Mouse (Mus musculus): Measurements from ENCODE around the gene Atf5.

Gene Atf5

GRCm38 (mm10) chr7:44850146-44850545 is 33.7 kb upstream of the Atf5 start:
- DNase-seq (ENCODE audit: low read depth) = no peak

DNA sequence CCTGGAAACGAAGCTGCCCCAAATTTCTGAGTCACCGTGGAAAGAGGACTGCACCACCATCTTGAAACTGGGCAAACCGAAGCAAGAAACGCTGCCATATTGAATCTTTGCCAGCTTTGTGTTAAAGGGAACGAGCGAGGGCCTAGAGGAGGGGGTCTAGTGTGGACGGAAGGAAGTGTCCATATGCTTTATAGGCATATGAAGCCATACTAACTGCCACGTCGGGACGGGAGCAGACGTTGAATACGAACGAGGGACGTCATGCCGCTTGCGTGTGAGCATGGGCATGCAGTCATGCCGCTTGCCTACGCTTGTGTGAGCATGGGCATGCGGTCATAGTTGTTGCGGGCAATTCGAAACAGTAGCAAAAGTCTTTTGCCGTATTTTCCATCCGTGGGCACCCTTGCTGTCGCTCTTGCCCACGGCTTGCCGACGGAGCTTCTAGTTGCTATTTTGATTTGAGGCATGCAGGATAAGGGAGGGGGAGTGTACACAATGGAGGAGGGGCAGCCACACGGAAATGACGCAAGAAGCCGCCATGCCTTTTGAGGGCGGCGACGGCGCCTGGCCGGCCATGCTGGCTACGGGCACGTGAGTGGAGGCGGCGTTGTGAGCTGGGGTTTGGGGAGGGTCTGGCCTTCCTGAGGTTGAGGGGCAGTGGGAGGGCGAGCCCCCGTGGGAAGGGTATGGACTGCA is 33.1 kb upstream of the Atf5 start:
- peak; percentile 83 for DNase-seq (ENCODE audit: low read depth)

- DNase-seq (ENCODE audit: low read depth) = peak; percentile 93
Observed at GRCm38 (mm10) chr7:44848561-44849415, 32.3 kb upstream of the Atf5 start, which contains the start of the genes Akt1s1 and Tbc1d17. TSS of gene Akt1s1 (plus strand) at chr7:44848991. TSS of gene Tbc1d17 (minus strand) at chr7:44849079.

DNA sequence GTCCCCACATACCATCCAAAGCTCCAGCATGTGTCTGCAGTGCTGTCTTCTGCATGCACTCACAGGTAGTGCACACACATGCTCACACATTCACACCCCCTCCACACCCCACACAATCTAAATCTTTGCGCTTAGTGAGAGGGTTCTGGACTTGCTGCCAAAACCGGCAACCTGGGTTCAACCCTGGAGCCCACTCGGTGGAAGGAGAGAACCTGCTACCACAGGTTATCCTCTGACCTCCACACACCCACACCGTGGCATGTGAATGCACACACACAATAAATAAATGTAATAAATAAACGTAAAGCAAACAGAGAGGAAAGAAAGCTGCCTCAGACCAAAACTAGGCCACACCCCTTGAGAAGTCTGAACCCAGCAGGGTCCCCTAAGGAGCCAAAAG is 31.3 kb upstream of the Atf5 start:
- no peak for DNase-seq (ENCODE audit: low read depth)

DNA sequence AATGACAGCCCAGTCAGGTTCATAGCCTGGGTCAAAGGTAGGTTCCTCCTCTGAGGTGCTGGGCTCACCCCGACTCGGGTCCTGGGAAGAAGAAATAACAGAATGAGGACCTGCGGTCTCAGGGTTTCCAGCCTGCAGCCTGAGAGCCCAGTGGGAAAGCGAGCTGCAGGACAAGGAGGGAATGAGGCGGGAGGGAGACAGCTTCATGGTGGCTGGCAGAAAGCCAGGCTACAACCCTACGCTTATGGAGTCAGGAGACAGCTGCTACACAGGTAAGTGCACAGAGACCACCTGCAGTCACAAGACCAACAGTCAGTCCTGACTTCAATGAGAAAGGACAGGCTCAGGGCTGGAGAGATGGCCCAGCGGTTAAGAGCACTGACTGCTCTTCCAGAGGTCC is 30.3 kb upstream of the Atf5 start:
- DNase-seq (ENCODE audit: low read depth) = no peak

GRCm38 (mm10) chr7:44845006-44845405 is 28.5 kb upstream of the Atf5 start:
- no peak for DNase-seq (ENCODE audit: low read depth)

GRCm38 (mm10) chr7:44841825-44842463 is 25.5 kb upstream of the Atf5 start:
- DNase-seq (ENCODE audit: low read depth) = no peak

- no peak for DNase-seq (ENCODE audit: low read depth)
Observed at GRCm38 (mm10) chr7:44840426-44840825, 24.0 kb upstream of the Atf5 start.

GRCm38 (mm10) chr7:44839491-44840191 is 23.2 kb upstream of the Atf5 start:
- no peak for DNase-seq (ENCODE audit: low read depth)

DNA sequence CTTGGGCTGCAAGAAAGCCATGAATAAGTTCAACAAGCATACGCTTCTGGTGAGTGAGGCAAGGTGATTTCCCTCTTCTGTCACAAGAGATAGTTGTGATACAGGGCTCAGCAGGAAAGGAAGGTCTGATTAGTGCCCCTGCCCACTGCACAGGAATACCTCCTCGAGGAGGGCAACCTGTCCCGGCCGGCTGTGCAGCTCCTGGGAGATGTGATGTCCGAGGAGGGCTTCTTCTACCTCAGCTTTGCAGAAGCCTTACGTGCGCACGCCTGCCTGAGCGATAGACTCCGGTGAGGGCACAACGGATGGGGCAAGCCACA is 22.7 kb upstream of the Atf5 start:
- DNase-seq (ENCODE audit: low read depth) = no peak

- DNase-seq (ENCODE audit: low read depth) = no peak
Observed at GRCm38 (mm10) chr7:44838073-44838472, 21.6 kb upstream of the Atf5 start.

DNA sequence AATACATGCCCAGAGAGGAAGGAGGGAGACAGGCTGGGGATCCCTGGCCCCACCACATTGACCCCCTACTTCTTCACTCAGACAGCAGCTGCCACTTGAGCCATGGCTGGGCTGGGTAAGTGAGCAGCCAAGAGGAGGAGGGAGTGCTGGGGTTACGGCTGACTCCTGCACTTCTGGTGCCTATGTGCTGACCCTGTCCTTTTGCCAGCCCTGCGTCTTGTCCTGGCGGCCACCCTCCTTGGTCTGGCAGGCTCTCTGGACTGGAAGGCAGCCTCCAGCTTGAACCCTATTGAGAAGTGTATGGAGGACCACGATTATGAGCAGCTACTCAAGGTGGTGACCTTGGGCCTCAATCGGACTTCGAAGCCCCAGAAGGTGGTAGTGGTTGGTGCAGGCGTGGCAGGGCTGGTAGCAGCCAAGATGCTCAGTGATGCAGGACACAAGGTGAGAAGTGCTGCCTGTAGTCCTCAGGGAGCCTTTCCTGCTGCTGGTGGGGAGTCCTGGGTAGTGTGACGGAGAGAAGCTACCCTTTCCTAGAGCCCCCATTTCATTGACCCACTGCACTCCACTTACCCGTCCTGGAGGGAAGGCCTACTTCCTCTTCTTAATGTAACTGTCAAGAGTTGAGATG is 20.1 kb upstream of the Atf5 start:
- no peak for DNase-seq (ENCODE audit: low read depth)

- no peak for DNase-seq (ENCODE audit: low read depth)
Observed at GRCm38 (mm10) chr7:44836016-44836404, 19.6 kb upstream of the Atf5 start.

DNA sequence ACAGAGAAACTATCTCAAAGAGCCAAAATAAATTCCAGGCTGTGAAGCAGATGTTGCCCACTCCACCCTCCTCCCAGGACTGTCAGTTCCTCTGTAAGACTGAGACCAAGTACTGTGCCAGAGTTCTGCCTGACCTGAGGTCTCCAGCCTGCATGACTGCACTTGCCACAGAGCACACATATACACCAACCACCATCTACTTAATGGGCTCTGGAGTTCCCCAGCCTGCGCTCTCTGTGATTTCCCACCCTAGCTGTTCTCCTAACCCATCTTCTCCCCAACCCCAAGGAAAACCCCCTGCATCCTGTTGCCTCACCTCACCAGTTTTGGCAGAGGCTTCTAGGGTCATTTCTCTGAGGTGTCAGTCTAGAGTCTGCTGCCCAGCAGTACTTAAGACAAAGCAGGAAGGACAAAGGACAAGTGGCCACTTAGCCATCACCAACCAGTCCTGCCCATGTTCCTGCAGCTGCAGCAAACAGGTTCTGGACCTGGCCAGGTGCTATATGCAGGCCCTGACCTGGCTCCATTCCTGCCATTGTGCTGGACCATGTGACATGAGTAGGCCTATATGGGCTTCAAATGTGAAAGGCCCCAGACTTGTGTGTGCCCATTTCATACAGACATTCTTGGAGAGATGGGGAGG is 19.0 kb upstream of the Atf5 start:
- no peak for DNase-seq (ENCODE audit: low read depth)

GRCm38 (mm10) chr7:44832763-44833162 is 16.3 kb upstream of the Atf5 start:
- DNase-seq (ENCODE audit: low read depth) = no peak

- no peak for DNase-seq (ENCODE audit: low read depth)
Observed at GRCm38 (mm10) chr7:44828706-44829105, 12.2 kb upstream of the Atf5 start.

DNA sequence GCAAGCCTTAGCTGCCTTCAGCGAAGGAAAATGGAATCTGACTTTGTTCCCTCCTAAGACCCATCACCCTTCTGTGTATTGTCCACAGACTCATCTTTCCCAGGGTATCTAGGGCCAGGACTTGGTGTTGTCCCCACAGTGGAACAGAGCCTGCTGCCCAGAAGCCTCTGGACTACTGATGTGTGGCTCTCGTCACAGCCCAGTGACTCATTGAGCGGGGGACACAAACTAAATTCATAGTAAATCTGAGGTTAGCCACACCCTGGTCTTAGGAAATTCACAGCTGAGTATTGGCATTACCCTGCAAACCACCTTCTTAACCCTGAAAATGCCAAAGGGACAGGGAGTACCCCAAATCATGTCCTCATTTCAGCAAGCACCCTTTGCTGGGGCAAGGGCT is 10.3 kb upstream of the Atf5 start:
- DNase-seq (ENCODE audit: low read depth) = no peak

- DNase-seq (ENCODE audit: low read depth) = peak; percentile 78
Observed at GRCm38 (mm10) chr7:44824872-44825271, 8.4 kb upstream of the Atf5 start.

GRCm38 (mm10) chr7:44823409-44823808 is 7.0 kb upstream of the Atf5 start:
- DNase-seq (ENCODE audit: low read depth) = no peak

DNA sequence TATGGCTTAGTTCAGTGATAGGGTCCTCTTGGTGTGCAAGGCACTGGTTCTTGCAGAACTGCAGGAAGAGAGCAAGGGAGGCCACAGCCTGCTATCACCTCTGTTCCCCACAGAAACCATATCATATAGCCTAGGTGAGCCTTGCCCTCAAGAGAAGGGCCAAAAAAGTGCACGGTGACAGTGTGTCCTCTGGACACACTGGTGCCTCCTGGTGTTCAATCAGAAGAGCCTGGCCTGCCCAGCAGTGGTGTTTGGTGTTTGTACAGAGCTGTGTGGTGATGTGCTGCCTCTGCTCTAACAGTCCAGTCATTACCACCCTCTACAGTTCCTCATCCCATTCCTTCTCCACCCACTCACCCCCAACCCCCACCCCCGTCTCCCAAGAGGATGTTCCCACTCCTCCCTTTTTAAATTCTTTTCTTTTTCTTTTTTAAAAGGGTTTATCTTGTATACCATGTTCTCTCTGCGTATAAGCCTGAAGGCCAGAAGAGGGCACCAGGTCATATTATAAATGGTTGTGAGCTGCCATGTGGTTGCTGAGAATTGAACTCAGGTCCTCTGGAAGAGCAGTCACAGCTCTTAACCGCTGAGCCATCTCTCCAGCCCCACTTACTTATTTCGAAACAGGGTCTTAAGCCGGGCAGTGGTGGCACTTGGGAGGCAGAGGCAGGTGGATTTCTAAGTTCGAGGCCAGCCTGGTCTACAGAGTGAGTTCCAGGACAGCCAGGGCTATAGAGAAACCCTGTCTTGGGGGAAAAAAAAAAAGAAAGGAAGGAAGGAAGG is 5.4 kb upstream of the Atf5 start:
- no peak for DNase-seq (ENCODE audit: low read depth)

GRCm38 (mm10) chr7:44820525-44820924 is 4.1 kb upstream of the Atf5 start:
- no peak for DNase-seq (ENCODE audit: low read depth)

All from c-Kit-positive CD71-negative TER-119-negative erythroid progenitor cells, embryonic 14.5 days (primary cell).